Mouse (Mus musculus) naive thymus-derived CD4-positive, alpha-beta T cell, adult 5 months (primary cell): ENCODE results near the gene Mcpt4. TPM values are rescaled to one million over a fixed set of nuclear protein-coding genes. Genes with fewer than 3 reads are reported as not detected.

Experiments
- polyA plus RNA-seq: library from polyadenylated mRNA; unstranded; fragments of 100-300 nt; shearing (Covaris generic); gene quantifications from one replicate; pipeline ENCODE4 v1.2.1, GENCODE M21; 2017

Gene Mcpt4
- not detected for polyA plus RNA-seq

DNA sequence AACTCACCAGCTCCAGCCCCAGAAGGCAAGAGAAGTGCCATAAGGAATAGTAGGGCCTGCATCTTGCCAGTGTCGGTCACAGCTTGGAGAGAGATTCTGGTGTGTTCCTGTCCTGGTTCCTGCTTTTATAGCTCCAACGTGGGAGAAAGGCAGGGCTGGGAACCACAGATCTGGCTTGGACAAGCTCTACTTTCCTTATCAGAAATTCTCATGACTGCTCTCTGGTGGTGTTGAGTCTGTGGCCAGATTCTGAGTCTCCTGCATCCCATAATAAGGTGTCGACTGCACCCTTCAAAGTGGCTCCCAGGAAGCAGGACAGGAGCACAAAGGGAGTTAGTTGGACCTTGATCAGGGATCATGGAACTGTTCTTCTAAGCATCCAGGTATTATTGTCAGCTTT, at the start of gene Mcpt4:
Gene Mcpt4 (minus strand): TSS at position 101 of the 400 bp plus-strand sequence.

DNA sequence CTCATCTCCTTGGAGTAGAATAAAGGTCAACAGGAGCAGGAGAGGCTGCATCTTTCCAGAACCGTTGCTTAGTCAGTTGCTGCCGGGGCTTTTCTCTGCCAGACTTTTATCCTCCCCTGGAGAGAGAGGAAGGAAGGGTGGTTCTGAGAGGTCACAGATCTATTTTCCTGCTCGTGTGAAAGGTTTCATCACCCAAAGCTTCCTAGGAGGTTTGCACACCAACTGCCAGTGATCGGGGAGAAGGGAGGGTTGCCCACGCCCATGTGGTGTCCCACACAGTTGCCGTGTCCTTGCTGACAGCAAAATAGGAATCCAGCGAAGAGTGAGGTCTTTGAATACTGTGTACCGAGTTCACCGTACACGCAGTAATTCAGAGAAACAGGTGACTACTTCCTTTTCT, 40.3 kb upstream of the Mcpt4 start, which contains the start of gene Ctsg:
Gene Ctsg (minus strand): TSS at position 189 of the 400 bp plus-strand sequence.

DNA sequence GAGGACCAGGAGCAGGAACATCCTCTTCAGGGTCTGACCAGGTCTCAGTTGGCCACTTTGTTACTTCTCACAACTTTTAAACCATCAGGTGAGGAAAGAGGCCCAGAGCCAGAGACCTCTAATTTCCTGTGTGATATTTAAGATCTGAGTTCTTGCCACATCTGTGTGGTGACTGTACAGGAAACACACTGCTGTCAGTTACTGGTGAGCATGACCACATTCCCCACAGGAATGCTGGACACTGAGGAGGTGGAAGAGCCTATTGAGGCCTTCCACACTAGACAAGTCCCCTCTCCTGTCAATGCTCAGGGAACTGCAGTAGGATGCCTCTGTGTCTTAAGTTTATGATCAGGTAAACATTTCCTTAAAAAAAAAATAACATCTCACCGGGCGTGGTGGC, 23.1 kb upstream of the Mcpt4 start, which contains the start of gene Mcpt8:
Gene Mcpt8 (minus strand): TSS at position 107 of the 400 bp plus-strand sequence.

DNA sequence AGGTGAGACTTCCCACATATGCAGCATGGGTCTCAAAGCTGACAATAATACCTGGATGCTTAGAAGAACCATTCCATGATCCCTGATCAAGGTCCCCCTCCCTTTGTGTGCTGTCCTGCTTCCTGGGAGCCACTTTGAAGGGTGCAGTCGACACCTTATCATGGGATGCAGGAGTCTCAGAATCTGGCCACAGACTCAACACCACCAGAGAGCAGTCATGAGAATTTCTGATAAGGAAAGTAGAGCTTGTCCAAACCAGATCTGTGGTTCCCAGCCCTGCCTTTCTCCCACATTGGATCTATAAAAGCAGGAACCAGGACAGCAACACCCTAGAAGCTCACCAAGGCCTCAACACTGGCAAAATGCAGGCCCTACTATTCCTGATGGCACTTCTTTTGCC, 20.3 kb downstream of the Mcpt4 start, which contains the start of gene Mcpt2:
Gene Mcpt2 (plus strand): TSS at position 250 of the 400 bp plus-strand sequence.

DNA sequence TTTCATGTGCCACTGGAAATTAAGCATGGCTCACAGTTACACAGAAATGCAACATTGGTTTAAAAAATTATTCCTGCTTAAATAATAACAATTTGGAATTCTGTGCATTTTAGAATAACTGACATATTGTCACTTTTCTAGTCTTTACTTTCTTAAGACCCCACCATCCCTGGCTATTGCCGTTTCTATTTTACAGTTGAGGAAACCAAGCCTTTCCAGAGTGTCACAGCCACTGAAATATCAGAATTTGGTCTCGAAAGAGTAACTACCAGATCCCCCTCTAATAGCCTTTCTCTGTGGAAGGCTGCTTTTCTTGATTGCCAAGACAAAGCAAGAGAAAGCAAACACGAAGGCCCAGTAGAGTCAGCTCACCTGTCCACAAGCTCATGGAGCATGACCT, 31.7 kb downstream of the Mcpt4 start, which contains the start of gene Mcpt9:
Gene Mcpt9 (minus strand): TSS at position 101 of the 400 bp plus-strand sequence.

DNA sequence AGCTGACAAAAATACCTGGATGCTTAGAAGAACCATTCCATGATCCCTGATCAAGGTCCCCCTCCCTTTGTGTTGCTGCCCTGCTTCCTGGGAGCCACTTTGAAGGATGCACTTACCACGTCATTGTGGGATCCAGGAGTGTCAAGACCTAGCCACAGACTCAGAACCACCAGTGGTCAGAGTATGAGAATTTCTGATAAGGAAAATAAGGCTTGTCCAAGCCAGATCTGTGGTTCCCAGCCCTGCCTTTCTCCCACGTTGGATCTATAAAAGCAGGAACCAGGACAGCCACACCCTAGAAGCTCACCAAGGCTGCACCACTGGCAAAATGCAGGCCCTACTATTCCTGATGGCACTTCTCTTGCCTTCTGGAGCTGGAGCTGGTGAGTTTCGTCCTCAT, 44.4 kb downstream of the Mcpt4 start, which contains the start of gene Mcpt1:
Gene Mcpt1 (plus strand): TSS at position 301 of the 400 bp plus-strand sequence.

Other genes starting within 250 kb of the Mcpt4 start
- not detected for gene Nfatc4, start 239.2 kb downstream of the Mcpt4 start, polyA plus RNA-seq
- gene Nynrin, start 208.3 kb downstream of the Mcpt4 start, polyA plus RNA-seq: 0.06 TPM
- gene Cbln3, start 177.9 kb downstream of the Mcpt4 start, polyA plus RNA-seq: 0.07 TPM
- 64.5 TPM for gene Khnyn, start 177.4 kb downstream of the Mcpt4 start, polyA plus RNA-seq
- 40.2 TPM for gene Sdr39u1, start 162.0 kb downstream of the Mcpt4 start, polyA plus RNA-seq
- gene Cma1, start 117.6 kb downstream of the Mcpt4 start, polyA plus RNA-seq: not detected
- gene Cma2, start 111.3 kb downstream of the Mcpt4 start, polyA plus RNA-seq: not detected
- gene Mcpt1, start 44.3 kb downstream of the Mcpt4 start, polyA plus RNA-seq: not detected
- not detected for gene Mcpt9, start 31.8 kb downstream of the Mcpt4 start, polyA plus RNA-seq
- gene Mcpt2, start 20.3 kb downstream of the Mcpt4 start, polyA plus RNA-seq: not detected
- not detected for gene Mcpt8, start 23.0 kb upstream of the Mcpt4 start, polyA plus RNA-seq
- gene Ctsg, start 40.3 kb upstream of the Mcpt4 start, polyA plus RNA-seq: not detected
- gene Gzme, start 58.3 kb upstream of the Mcpt4 start, polyA plus RNA-seq: not detected
- not detected for gene Gzmd, start 70.3 kb upstream of the Mcpt4 start, polyA plus RNA-seq
- not detected for gene Gzmg, start 97.3 kb upstream of the Mcpt4 start, polyA plus RNA-seq
- not detected for gene Gzmn, start 112.3 kb upstream of the Mcpt4 start, polyA plus RNA-seq
- not detected for gene Gzmf, start 149.1 kb upstream of the Mcpt4 start, polyA plus RNA-seq
- gene Gzmc, start 172.3 kb upstream of the Mcpt4 start, polyA plus RNA-seq: 0.92 TPM
- gene Gzmb, start 199.9 kb upstream of the Mcpt4 start, polyA plus RNA-seq: not detected